Mouse (Mus musculus): ENCODE measurements at regions not wholly inside any gene's neighbourhood (a gene's known extent, or its start where the extent isn't known, plus 50 kb on each side); places are given as distances from the start of the nearest gene placed in this dataset.

DNA sequence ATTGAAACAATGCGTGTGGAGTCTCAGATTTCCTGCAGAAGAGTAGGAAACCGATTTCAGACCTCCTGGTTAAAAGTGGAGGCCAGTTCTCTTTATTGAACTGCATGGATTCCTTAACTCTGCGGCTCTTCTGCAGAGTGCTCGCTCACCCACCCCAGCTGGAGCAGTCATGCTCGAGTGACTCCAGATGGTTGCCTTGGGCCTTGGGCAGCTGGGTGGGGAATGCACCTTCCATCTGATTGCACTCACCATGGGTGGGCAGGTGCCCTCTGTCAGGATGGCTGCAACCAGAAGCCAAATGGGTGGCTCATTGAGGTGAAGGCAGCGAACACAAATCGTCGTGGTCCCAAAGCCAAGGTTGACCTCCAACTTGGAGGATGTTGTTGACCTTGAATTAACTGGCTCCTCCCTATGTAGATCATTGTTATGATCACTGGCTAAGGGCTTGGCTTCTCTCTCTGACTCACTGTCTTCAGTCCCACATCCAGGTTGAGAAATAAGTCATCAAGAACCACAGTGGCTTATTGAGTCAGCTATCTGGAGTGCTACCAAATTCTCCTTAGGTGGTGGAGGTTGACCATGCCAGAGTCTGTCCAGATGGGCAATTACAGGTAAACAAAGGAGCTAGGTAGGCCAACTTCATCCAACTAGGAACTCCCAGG lies 543.1 kb upstream of the Pbx1 start:
- no peaks in the 10 kb centered on the region for H3K36me3 ChIP-seq (ENCODE audit: control insufficient read depth, insufficient read depth, low read length)
- H3K4me1 ChIP-seq (ENCODE audit: control insufficient read depth, insufficient read depth, low read length): no peaks in the 10 kb centered on the region
- no peak overlapping the region for H3K4me3 ChIP-seq (ENCODE audit: insufficient read depth, low read depth, low read length)
- H3K27me3 ChIP-seq (replicated peaks; ENCODE audit: control insufficient read depth, insufficient read depth, low read length): no peaks in the 10 kb centered on the region
- peak overlapping the region; percentile 8; the same call in 1 of the 2 replicates for H3K27ac ChIP-seq (ENCODE audit: insufficient read depth, low read depth, low read length)
- WGBS: 39% methylated on average over 8 of the region's 8 CpGs
- DNase-seq: no peak
- TF ChIP-seq POLR2A (IDR thresholded peaks at IDR 0.05; ENCODE audit: low read depth, low read length): no peak
- no peak for TF ChIP-seq CTCF (conservative IDR thresholded peaks at IDR 0.05; ENCODE audit: insufficient read depth, insufficient read length, low read depth, low read length)

DNA sequence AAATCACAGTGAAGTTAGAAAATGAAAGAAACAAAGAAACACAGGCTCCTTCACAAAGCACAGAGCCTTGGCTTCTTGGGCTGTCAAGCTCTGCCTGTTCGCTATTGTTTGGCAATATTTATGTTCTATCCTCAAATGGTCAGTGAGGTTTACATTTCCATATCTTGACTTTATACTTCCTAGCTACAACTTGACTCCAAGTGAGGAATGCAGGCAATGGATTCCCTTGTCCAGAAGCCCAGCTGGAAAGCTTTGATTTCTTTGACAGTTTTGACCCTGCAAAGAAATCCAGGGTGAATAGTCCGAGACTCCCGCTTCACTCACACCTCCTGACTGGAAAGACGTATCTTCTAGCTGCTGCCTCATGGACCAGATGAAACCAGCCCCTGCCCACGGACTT lies 537.3 kb upstream of the Pbx1 start:
- WGBS: 35% methylated on average over 5 of the region's 5 CpGs
- TF ChIP-seq POLR2A (IDR thresholded peaks at IDR 0.05; ENCODE audit: low read depth, low read length) (no peak), CTCF (conservative IDR thresholded peaks at IDR 0.05; ENCODE audit: insufficient read depth, insufficient read length, low read depth, low read length) (no peak)
- H3K4me1 ChIP-seq (ENCODE audit: control insufficient read depth, insufficient read depth, low read length): no peaks in the 10 kb centered on the region
- no peaks in the 10 kb centered on the region for H3K36me3 ChIP-seq (ENCODE audit: control insufficient read depth, insufficient read depth, low read length)
- H3K27ac ChIP-seq (ENCODE audit: insufficient read depth, low read depth, low read length): peak overlapping the region; percentile 78
- DNase-seq: peak; percentile 47
- no peaks in the 10 kb centered on the region for H3K27me3 ChIP-seq (replicated peaks; ENCODE audit: control insufficient read depth, insufficient read depth, low read length)
- no peak overlapping the region for H3K4me3 ChIP-seq (ENCODE audit: insufficient read depth, low read depth, low read length)

- TF ChIP-seq POLR2A (IDR thresholded peaks at IDR 0.05; ENCODE audit: low read depth, low read length) (no peak), CTCF (conservative IDR thresholded peaks at IDR 0.05; ENCODE audit: insufficient read depth, insufficient read length, low read depth, low read length) (no peak)
- Histone ChIP-seq H3K27me3 (replicated peaks; ENCODE audit: control insufficient read depth, insufficient read depth, low read length) (no peaks in the 10 kb centered on the region), H3K4me1 (ENCODE audit: control insufficient read depth, insufficient read depth, low read length) (no peaks in the 10 kb centered on the region), H3K4me3 (ENCODE audit: insufficient read depth, low read depth, low read length) (no peak overlapping the region), H3K27ac (ENCODE audit: insufficient read depth, low read depth, low read length) (no peak overlapping the region), H3K36me3 (ENCODE audit: control insufficient read depth, insufficient read depth, low read length) (no peaks in the 10 kb centered on the region)
- WGBS: 63% methylated on average over 2 of the region's 2 CpGs
- no peak for DNase-seq
Measured at GRCm38 (mm10) chr1:168967334-168967733, 535.3 kb upstream of the Pbx1 start.

DNA sequence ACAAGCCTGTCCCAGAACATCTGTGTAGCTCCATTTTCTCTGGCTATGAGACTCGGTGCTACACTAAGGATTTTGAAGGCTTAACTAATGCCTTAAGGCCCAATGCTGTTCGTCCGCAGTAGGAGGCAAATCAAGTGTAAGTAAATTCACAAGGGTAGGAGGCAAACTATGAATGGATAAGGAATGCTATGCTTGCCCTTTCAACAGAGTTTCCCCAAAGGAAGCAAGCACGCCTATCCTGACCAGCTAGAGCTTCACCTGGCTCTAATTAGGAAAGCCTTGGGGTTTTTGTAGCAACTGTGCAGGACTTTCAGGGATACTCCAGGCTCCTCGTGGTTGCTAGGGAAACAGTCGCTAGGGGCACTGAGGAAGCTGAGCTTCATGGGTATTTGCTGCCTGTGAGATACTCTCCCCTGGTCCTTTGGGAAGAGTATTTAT lies 532.4 kb upstream of the Pbx1 start:
- H3K27me3 ChIP-seq (replicated peaks; ENCODE audit: control insufficient read depth, insufficient read depth, low read length): no peaks in the 10 kb centered on the region
- H3K4me3 ChIP-seq (ENCODE audit: insufficient read depth, low read depth, low read length): no peak overlapping the region
- 80% methylated on average over 6 of the region's 6 CpGs for WGBS
- H3K27ac ChIP-seq (ENCODE audit: insufficient read depth, low read depth, low read length): no peak overlapping the region
- H3K4me1 ChIP-seq (ENCODE audit: control insufficient read depth, insufficient read depth, low read length): no peaks in the 10 kb centered on the region
- DNase-seq: no peak
- TF ChIP-seq POLR2A (IDR thresholded peaks at IDR 0.05; ENCODE audit: low read depth, low read length) (no peak), CTCF (conservative IDR thresholded peaks at IDR 0.05; ENCODE audit: insufficient read depth, insufficient read length, low read depth, low read length) (no peak)
- H3K36me3 ChIP-seq (ENCODE audit: control insufficient read depth, insufficient read depth, low read length): no peaks in the 10 kb centered on the region

- H3K27ac ChIP-seq (ENCODE audit: insufficient read depth, low read depth, low read length): no peak overlapping the region
- no peaks in the 10 kb centered on the region for H3K27me3 ChIP-seq (replicated peaks; ENCODE audit: control insufficient read depth, insufficient read depth, low read length)
- DNase-seq: peak; percentile 58
- H3K4me1 ChIP-seq (ENCODE audit: control insufficient read depth, insufficient read depth, low read length): no peaks in the 10 kb centered on the region
- H3K36me3 ChIP-seq (ENCODE audit: control insufficient read depth, insufficient read depth, low read length): no peaks in the 10 kb centered on the region
- TF ChIP-seq POLR2A (IDR thresholded peaks at IDR 0.05; ENCODE audit: low read depth, low read length) (no peak), CTCF (conservative IDR thresholded peaks at IDR 0.05; ENCODE audit: insufficient read depth, insufficient read length, low read depth, low read length) (no peak)
- H3K4me3 ChIP-seq (ENCODE audit: insufficient read depth, low read depth, low read length): no peak overlapping the region
Measured at GRCm38 (mm10) chr1:168950947-168951346, 518.9 kb upstream of the Pbx1 start.

DNA sequence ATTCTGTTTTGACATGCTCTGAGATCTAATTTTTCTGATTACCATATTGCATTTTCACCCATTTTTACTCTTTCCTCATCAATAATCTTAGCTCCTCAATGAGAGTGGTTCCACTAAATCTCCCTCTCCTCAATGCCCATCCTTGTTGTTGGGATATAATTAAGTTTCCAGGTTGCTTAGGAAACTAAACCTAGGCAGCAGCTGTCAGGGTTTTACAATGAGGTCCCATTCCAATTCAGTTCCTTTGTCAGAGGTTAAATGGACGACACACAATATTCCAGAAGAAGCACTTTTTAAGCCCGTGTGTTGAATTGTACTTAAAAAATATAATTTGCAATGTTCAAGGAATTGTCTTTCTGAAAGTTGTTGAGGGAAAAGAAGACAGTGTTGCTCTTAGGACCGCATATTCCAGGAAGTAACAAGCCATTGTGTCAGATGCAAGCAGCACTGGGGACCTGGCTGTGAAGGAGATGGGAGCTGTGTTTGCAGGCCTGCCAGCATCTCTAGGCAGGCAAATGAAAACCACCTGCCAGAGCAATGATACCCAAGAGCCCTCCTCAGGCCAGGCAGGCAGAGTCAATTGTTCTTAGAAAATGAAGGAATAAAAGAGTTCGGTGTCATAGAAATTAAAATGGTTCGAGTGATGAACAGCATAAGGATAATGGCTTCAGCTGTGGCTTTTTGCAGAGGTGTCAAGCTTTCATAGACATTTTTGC lies 492.2 kb upstream of the Pbx1 start:
- H3K27ac ChIP-seq (ENCODE audit: insufficient read depth, low read depth, low read length): no peak overlapping the region
- H3K4me3 ChIP-seq (ENCODE audit: insufficient read depth, low read depth, low read length): no peak overlapping the region
- WGBS: 80% methylated on average over 5 of the region's 5 CpGs
- no peaks in the 10 kb centered on the region for H3K36me3 ChIP-seq (ENCODE audit: control insufficient read depth, insufficient read depth, low read length)
- TF ChIP-seq CTCF (conservative IDR thresholded peaks at IDR 0.05; ENCODE audit: insufficient read depth, insufficient read length, low read depth, low read length) (no peak), POLR2A (IDR thresholded peaks at IDR 0.05; ENCODE audit: low read depth, low read length) (no peak)
- H3K27me3 ChIP-seq (replicated peaks; ENCODE audit: control insufficient read depth, insufficient read depth, low read length): no peaks in the 10 kb centered on the region
- no peaks in the 10 kb centered on the region for H3K4me1 ChIP-seq (ENCODE audit: control insufficient read depth, insufficient read depth, low read length)
- no peak for DNase-seq

DNA sequence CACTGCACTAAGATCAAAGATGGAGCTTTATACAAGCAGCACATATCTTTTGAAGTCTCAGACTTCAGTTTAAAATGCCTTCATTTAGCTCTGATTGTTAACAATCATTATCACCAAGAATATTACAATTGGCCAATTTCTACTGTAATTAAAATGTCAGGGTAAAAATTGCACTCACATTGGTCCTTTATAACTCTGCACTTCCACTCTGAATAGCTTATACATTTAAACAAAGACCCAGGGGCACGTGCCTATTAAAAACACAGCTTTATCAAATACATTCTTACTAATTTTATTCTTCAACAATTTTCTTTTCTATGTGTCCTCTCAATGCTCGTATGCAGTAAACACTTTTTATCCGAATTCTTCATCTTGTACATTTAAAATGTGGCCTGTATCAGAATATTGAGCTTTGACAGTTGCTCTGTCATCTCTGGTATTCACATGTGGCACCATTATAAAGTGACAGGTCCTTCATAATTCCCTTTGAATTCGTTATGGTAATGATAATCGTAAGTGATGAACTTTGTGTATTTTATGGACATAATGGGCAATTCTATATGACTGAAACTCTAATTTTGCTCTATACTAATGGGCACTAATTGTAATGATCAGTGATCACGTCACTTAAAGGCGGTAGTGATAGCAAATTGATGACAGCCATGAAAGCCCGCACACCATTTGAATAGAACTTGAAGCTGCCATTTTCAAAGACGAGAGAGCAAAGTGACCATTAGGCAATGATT lies 486.4 kb upstream of the Pbx1 start:
- H3K4me1 ChIP-seq (ENCODE audit: control insufficient read depth, insufficient read depth, low read length): no peaks in the 10 kb centered on the region
- 93% methylated on average over 9 of the region's 9 CpGs for WGBS
- no peaks in the 10 kb centered on the region for H3K36me3 ChIP-seq (ENCODE audit: control insufficient read depth, insufficient read depth, low read length)
- no peak for TF ChIP-seq CTCF (conservative IDR thresholded peaks at IDR 0.05; ENCODE audit: insufficient read depth, insufficient read length, low read depth, low read length)
- TF ChIP-seq POLR2A (IDR thresholded peaks at IDR 0.05; ENCODE audit: low read depth, low read length): no peak
- H3K27ac ChIP-seq (ENCODE audit: insufficient read depth, low read depth, low read length): no peak overlapping the region
- H3K4me3 ChIP-seq (ENCODE audit: insufficient read depth, low read depth, low read length): no peak overlapping the region
- no peak for DNase-seq
- H3K27me3 ChIP-seq (replicated peaks; ENCODE audit: control insufficient read depth, insufficient read depth, low read length): no peaks in the 10 kb centered on the region

All from kidney, adult 2 months (tissue).